Mouse (Mus musculus): Measurements from ENCODE around the gene Troap.

The Troap gene

DNA sequence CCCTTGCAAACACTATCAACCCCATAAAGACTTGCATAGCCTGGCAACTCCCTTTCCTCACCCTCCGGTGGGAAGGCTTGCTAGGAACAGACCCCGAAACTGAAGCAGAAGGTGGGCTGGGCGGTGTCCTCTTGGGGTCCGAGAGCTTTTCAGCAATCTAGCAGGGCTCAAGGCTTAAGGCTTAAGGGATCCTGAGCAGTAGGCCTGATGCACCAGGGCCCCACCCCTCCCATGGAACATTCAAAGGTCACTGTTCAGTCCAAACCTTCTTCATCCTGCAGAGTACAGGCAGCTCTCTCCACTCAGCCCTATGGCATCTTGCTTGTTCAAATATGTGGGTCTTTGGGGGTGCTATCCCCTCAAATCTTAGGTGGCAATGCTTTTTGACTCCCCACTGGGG, 11.6 kb downstream of the Troap start:
- no peak for DNase-seq (ENCODE audit: low spot score)

DNA sequence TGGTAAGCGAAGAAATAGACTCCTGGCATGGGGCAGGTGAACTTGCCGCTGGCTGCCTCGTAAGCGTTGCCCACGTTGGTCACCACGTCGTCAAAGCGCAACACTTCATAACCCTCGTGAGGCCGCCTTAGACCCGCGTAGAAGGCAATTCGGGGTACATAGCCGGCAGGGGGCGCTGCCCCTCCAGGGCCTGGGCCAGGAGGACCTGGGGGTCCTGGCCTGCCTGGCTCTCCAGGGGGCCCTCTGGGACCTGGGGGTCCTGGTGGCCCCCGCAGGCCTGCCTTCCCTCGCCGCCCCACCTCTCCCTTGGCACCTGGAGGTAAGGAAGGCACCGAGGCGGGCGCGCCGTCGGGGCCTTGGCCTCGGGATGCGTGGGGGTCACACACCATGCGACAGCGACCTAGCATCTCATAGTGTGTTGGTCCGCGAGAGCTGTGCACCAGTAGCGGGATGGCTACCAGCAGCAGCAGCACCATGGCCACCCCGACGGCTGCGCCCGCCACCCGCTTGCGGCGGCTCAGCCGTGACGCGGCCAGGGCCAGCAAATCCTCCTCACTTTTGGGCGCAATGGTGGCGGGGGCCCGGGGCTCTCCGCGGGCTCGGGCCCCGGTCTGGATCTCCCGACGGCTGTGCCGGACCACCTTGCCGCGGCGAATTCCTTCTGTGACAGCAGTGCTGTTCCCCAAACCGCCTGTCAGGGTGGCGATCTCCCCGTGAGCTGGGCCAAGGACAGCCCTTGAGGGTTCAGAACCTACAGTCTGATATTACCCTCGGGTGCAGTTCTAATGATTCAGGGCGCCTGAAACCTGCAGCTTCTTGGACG, 13.1 kb downstream of the Troap start, which contains the start of gene C1ql4:
Gene C1ql4, minus strand, starts transcription at position 565 of the 823 bp plus-strand sequence.
- DNase-seq (ENCODE audit: low spot score) = no peak

DNA sequence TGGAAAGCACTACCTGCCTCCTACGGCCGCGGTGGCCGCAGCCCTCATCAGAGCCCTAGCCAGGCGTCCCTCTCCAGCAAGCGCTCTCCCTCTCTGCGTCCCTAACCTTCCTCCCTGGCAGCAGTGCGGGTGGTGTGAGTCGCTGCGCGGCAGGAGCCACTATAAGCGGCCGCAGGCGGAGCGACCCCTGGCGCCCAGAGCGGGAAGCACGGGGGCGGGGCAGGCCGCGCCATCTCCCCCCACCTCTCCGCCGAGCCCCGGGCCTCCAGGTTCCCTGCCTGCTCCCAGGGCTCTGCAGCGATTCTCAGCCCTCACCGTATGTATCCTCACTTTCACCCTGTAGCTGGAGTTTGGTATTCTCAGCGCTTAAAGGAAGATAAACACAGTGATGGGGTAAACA, 13.9 kb downstream of the Troap start:
- DNase-seq (ENCODE audit: low spot score) = peak; percentile 46

DNA sequence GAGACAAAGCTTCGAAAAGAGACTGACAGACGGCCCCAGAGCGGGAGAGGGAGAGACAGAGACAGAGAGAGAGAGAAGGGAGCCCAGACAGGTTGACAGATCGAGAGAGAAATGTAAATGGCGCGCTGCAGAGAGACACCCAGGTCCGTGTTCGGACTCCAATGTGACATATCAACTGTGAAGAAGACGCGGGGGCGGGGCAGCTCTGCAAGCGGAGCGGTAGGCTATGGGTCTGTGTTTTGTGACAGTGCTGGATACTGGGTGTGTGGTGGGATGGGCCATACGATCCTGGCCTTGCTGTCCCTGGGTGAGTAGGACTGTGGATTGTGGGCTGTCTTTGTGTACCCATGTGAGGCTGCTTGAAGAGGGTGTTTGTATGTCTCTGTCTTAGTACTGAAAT, 14.7 kb downstream of the Troap start:
- DNase-seq (ENCODE audit: low spot score) = no peak

DNA sequence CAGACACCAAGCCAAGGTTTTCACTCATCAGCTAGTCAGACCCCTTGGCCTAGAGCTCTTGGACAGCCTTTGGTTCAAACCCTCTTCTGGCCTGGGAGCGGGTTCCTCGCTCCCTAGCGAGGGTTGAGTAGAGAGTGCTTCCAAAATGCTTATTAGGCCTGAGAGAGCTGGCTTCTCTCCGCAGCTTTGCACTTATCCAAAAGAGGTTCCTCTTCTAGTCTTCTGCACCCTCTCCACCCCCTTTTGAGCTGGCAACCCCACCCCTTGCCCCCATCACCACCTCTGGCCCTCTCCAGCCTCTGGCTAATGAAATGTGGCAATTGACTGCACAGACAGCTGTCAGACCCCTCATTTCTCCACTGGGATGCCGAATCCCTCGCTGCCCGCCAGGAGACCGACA, 18.5 kb downstream of the Troap start, which contains the start of gene Dnajc22:
Gene Dnajc22, plus strand, starts transcription at position 301 of the 400 bp plus-strand sequence.
- no peak for DNase-seq (ENCODE audit: low spot score)

DNA sequence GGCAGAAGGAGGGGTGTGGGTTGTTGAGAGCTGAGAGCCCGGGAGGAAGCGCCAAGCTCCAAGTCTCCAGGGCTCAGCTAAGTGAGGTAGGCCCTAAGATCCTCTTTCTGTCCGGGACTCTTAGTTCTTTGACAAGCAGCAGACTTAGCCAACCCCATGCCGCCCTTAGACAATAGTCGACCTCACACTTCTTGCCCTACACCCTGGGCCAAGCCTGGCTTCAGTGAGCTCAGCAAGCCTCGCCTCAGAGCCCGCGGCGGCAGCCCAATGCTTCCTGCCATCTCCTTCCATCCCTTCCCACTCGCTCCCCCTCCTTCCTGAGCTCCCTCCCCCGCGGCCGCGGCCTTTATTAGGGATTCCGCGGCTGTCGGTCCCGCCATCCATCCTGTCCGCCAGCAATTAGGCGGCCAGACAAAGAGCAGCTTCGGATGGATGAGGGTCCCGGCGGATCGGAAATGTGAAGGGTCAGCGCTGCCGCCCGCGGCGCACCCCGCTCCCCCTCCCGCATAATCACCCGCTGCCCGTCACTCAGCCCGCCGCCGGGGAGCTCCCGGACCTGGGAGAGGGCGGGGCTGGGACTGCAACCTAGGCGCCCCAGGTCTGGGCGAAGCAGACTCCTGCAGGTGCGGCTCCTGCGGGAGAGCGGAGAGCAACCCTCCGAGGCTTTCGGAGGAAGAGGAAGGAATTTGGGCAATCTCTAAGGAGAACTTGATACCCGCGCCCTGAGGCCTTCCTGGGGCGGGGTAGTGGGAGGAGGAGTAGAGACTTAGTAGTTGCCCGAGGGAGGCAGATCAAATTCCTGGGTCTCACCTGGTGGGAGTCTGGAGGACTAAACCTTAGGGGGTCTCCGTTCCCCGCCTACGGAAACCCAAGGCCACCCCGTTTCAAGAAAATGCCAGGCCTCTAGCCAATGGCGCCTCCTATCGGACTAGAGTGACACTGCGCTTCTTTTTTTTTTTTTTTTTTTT, 19.2 kb downstream of the Troap start:
- no peak for DNase-seq (ENCODE audit: low spot score)

DNA sequence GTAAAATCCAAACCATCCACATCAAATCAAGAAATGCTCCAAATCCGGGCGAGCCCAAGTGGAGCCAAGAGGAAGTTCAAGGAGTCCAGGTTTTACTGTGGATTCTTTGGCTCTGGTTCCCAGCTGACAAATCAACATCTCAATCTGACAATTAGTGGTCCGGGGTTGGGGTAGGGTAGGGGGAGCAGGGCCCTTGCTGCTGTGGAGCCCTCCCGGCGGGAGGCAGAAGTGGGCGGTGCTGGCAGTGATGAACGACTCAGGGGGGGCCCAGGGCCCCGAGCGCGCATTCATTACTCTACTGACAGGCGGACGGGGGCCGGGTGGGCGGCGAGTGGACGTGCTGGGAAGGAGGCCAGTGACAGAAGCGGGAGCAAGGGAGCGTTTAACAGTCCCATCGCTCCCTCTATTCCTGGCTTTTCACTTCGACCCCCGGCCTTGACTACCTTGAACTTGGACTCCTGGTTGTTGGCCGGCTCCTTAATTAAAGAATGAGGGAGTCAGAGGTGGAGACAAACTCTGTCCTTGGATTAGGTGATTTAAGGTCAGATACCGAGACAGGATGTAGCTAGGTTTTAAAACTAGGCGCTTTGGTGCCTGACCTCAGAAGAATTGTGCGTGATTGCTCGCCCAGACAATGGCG, 20.4 kb downstream of the Troap start:
- DNase-seq (ENCODE audit: low spot score) = no peak

DNA sequence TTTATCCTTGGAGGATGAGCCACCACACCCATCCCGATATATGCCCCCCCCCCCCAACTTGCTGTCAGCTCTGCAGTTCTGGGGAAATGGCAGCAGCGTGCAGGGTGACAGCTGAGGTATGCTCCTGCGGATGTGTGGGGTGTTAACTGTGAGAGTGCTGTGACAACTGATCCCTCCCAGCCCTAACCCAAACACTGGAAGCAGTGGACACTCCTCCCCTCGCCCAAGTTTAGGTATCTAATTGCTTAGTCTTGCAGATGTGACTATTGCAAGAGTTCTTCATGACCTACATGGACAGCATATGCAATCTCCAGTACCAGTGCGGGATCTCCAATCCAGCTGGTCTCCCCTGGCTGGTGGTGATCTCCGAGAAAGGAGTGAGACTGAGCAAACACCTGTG, 21.0 kb downstream of the Troap start:
- DNase-seq (ENCODE audit: low spot score) = no peak

DNA sequence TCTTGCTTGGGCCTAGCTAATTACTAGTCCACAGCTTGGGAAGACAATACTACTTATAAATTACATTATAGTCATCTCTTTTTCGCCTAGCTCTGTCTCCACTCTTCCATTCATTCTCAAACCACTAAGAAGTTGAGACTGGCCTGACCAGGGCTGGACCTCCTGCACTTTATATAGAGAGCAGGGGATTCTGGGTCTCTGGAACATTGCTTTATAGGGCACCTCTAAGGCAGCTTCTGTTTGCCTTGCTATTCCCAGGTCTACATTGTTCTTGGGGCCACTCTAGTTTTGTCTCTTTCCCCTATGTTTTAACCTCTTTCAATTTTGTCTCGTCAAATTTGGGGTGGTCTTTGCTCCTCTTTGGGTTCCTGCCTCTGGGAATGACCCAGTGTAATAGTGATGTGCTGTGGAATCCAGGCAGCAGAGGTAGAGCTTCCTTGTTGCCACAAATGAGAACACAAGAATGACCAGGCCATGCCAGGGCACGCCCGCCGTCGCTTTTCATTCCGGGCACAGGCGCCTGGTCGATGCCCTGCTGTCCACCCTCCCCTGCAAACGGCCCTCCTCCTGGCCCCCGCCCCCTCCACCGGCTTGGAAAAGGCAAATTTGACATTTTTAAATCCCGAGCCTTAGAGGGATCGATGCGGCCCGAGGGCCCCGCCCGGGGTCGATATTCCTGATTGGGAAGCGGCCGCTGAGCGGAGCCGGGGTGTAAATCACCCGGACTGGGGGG, 21.9 kb downstream of the Troap start:
- DNase-seq (ENCODE audit: low spot score) = no peak

DNA sequence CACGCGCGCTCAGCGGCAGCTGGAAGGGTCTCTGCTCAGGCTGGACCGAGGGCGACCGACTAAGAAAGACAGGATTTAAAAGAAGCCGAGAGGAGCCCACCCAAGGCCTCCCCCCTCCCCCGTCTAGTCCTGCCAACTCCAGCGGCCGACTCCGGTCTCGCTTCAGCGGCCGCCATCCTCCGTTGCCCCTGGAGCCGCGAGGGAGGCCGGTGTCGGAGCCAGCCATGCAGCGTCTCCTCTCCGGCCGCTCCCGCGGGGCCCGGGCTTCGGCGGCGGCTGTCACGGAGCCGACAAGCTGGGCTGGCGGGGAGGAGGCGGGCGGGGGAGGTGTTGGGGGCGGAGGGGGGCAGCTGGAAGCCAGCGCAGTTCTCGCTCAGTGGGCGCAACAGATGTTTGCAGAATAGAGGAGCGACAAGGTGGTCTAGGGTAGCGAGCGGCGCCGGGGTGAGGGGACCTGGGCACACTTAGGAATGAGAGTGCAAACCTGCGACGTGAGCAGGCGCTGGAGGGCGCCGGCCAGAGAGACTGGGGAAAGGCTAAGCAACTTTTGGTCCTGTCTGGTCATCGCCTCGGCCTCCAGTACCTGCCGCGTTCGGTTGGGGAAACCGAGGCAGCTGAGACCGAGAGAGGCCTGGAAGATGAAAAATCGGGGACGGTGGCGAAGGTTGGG, 22.6 kb downstream of the Troap start:
- DNase-seq (ENCODE audit: low spot score) = no peak

DNA sequence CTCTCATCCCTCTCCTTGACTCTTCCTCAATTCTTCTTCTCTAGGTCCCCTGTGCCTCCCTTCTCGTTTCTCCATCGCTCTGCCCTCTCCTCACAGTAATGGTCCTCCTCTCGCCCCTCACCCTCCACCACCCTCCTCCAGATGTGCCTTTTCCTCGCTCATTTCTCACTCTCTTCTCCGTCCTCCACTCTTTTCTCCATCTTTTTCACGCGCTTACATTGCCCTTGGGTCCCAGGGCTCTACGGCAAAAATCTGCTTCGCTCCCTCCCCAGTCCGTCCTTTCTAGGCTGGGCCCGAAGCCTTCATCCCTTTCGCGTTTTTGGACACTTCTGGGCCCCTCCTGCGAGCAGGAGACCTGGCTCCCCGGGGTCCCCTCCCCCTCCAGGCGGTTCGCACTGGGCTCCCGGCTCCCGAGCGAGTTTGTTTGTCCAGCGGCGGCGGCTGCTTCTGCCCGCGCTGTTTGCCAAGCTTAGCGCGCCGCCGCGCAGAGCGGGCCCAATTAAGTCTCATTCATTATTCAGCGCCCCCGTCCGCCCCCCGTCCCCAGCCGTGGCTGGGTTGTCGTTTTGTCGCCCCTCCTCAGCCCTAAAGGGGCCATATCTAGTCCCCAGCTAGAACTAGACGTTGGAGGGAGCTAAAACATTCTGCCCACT, 23.6 kb downstream of the Troap start:
- no peak for DNase-seq (ENCODE audit: low spot score)

DNA sequence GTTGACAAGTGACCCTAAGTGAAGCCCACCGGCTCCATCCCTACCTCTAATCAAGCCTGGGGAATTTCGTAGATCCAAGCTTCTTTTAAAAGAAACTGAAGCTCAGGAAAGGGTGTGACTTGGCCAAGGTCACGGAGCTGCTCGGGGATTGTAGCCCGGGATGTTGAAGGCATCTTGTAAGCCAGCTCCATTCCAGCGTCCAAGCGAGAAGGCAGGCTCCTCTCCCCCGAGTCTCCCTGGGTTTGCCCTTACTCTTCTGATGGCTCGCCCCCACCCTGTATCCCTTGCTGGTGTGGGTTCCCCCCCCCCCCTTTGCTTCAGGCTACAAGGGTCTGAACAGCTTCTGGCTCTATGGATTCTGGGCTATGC, 24.1 kb downstream of the Troap start:
- no peak for DNase-seq (ENCODE audit: low spot score)

DNA sequence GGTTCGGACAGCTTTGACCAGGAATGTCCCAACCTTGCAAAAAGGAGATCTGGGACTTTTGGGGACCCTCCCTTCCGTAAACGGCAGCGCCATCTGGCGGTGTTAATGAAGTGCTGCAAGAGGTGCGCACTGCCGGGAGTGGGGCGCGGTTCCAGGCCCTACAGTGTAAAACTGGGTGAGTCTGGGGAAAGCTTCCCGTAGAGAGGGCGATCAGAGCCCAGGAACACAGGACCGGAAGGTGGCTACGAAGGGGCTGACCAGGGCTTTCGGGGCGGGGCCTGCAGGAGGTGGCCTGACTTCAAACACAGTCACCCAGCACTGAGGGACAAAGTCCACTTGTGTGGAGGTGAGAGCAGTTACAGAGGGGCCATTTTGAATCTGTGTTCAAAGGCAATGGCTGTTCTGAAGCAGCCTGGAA, 24.8 kb downstream of the Troap start:
- no peak for DNase-seq (ENCODE audit: low spot score)

DNA sequence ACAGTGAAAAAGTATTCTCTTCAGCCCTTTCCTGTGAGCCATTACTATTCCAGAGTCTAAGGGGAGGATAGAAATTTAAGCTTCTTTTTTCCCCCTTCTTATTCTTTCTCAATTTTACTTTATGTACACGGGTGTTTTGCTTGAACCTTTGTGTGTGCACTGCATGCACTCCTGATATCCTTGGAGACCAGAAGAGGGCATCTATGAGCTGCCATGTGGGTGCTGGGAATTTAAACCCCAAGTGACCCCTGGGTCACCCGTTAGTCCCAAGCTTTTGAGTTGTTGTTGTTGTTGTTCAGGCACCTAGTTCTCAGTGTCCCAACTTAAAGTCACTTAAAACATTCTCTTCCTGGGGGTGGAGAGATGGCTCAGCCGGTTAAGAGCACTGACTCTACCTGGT, 25.6 kb downstream of the Troap start:
- no peak for DNase-seq (ENCODE audit: low spot score)

DNA sequence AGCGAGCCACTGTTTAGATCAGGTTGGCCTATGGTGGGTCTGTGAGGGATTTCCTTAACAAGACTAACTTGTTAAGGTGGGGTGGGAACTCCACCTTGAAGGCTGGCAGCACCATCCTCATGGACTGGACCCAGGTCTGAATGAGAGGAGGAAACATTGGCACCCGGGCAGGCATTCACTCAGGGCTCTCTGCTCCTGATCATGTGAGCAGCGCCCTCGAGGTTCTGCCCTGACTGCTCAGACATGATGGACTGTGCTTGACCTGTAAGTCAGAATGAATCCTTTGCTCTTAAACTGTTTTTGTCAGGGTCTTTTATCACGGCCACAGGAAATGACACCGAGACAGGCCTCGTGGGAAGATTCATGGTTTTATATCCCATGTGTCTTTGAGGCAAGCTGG, 30.9 kb downstream of the Troap start:
- DNase-seq (ENCODE audit: low spot score) = no peak

DNA sequence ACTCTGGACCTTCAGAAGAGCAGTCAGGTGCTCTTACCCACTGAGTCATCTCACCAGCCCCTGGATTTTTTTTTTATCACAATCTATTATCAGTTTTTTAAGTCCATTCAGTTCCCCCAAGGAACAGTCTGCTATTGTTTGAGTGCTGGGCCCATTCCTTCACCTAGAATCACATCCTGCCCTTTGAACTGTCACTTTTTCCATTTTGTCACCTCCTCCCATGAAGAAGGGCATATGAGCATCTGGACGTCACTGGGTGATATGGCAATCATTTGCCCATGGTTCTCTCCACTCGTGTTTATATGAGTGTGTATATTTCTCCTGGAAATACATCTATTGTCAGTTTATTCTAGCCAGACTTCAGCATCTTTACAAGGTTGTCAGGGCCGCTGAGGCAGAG, 33.5 kb downstream of the Troap start:
- DNase-seq (ENCODE audit: low spot score) = no peak

DNA sequence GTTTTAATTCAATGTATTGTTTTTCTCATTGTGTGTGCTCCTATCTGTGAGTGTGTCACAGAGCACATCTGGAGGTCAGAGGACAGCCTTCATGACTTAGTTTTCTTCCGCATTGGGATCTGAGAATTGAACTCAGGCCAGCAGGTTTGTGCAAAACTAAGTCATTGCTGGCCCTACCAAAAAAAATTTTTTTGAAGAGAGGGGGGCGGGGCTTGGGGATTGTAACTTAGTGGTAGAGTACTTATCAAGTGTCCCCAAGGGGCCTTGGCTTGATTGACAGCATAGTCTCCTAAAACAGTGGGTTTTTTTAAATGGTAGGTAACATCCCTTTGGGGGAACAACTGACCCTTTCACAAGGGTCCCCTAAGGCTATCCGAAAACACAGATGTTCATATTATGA, 36.8 kb downstream of the Troap start:
- no peak for DNase-seq (ENCODE audit: low spot score)

DNA sequence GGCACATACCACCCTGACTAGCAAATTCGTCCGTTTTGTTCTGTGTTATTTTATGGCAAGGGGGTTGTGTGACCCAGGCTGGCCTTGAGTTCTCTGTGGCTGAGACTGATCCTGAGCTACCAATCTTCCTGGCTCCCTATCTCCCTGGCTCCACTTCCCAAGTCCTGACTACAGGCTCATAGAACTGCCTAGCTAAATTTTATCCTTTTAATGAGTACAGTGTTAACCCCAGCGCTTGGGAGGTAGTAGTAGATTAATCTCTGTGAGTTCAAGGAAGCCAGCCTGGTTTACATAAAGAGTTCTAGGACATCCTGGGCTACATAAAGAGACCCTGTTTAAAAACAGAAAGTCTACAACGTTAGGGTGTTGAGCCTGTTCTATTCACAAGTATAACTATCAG, 37.4 kb downstream of the Troap start:
- DNase-seq (ENCODE audit: low spot score) = no peak

DNA sequence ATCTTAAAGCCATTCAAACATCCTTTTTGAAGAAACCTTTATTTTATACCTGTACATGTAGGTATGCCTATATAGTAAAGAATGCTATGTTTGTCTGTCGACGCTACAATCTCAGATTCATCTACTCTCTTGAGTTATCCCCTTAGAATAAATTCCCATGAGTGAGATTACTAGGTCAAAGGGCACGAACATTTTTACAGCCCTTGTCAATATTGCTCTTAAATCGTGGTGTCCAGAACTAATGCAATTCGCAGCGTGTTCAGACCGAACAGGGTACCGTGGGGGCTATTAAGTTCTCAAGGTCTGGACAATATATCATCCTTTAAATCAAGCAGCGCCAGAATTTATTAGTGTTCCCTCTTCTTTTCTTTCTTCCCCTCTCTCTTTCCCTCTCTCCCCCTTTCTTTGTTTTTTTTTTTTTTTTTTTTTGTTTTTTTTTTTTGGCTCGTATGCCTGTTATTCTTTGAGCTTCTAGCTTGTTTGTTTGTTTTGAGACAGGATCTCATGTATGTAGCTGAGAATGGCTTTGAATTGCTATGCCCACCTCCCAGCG, 38.5 kb downstream of the Troap start:
- no peak for DNase-seq (ENCODE audit: low spot score)

DNA sequence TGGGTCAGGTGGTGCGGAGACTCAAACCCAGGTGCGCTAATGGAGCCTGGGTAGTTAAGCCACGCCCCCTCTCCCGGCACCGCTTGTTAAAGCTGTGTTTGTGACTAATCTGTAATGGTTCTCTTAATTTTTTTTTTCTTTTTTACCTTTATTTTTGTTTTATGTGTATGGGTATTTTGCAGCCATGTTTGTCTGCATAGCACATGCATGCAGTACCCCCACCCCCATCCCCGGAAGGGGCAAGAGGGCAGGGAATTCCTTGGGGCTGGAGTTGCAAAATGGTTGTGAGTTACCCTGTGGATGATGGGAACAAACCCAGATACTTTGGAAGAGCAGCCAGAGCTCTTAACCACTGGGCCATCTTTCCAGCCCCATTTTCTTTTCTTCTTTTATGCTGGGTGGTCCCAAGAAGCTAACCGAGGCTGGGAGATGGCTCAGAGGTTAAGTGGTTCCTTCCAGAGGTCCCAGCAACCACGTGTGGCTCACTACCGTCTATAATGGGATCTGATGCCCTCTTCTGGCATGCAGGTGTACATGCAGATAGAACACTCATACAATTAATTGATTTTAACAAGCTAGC, 39.1 kb downstream of the Troap start:
- DNase-seq (ENCODE audit: low spot score) = no peak

Measured in spleen, adult 12 weeks (tissue).